Mouse (Mus musculus): ENCODE data around the gene Mmd.

The Mmd gene

GRCm38 (mm10) chr11:90249701-90250141, 465 bp downstream of the Mmd start:
- in situ Hi-C loops (cut with MboI, MseI), result loop anchor here (25.0 kb wide), 1 partner anchor 1537 kb away; the partner anchor contains the start of gene Msi2

- in situ Hi-C loops (cut with MboI, MseI), result loop anchor here (25.0 kb wide), 1 partner anchor 1538 kb away; the partner anchor contains the start of gene Msi2
Measured at GRCm38 (mm10) chr11:90250189-90250588, 933 bp downstream of the Mmd start.

GRCm38 (mm10) chr11:90250730-90251129, 1.5 kb downstream of the Mmd start:
- in situ Hi-C loops (cut with MboI, MseI), result loop anchor here (25.0 kb wide), 1 partner anchor 1538 kb away; the partner anchor contains the start of gene Msi2

GRCm38 (mm10) chr11:90251923-90252322, 2.7 kb downstream of the Mmd start:
- in situ Hi-C loops (cut with MboI, MseI), result loop anchor here (25.0 kb wide), 1 partner anchor 1540 kb away; the partner anchor contains the start of gene Msi2

GRCm38 (mm10) chr11:90252366-90252765, 3.1 kb downstream of the Mmd start:
- in situ Hi-C loops (cut with MboI, MseI), result loop anchor here (25.0 kb wide), 1 partner anchor 1540 kb away; the partner anchor contains the start of gene Msi2

- in situ Hi-C loops (cut with MboI, MseI), result loop anchor here (25.0 kb wide), 1 partner anchor 1542 kb away; the partner anchor contains the start of gene Msi2
Measured at GRCm38 (mm10) chr11:90254536-90254935, 5.3 kb downstream of the Mmd start.

GRCm38 (mm10) chr11:90255687-90256086, 6.4 kb downstream of the Mmd start:
- in situ Hi-C loops (cut with MboI, MseI), result loop anchor here (25.0 kb wide), 1 partner anchor 1543 kb away; the partner anchor contains the start of gene Msi2

GRCm38 (mm10) chr11:90256833-90257525, 7.7 kb downstream of the Mmd start:
- in situ Hi-C loops (cut with MboI, MseI), result loop anchor here (25.0 kb wide), 1 partner anchor 1545 kb away; the partner anchor contains the start of gene Msi2

GRCm38 (mm10) chr11:90258321-90258927, 9.2 kb downstream of the Mmd start:
- in situ Hi-C loops (cut with MboI, MseI), result loop anchor here (25.0 kb wide), 1 partner anchor 1546 kb away; the partner anchor contains the start of gene Msi2

GRCm38 (mm10) chr11:90259071-90259470, 9.8 kb downstream of the Mmd start:
- in situ Hi-C loops (cut with MboI, MseI), result loop anchor here (25.0 kb wide), 1 partner anchor 1547 kb away; the partner anchor contains the start of gene Msi2

- in situ Hi-C loops (cut with MboI, MseI), result loop anchor here (25.0 kb wide), 1 partner anchor 1548 kb away; the partner anchor contains the start of gene Msi2
Measured at GRCm38 (mm10) chr11:90259826-90260225, 10.6 kb downstream of the Mmd start.

- in situ Hi-C loops (cut with MboI, MseI), result loop anchor here (25.0 kb wide), 1 partner anchor 1552 kb away; the partner anchor contains the start of gene Msi2
Measured at GRCm38 (mm10) chr11:90264180-90264579, 14.9 kb downstream of the Mmd start.

- in situ Hi-C loops (cut with MboI, MseI), result loop anchor here (25.0 kb wide), 1 partner anchor 1553 kb away; the partner anchor contains the start of gene Msi2
Measured at GRCm38 (mm10) chr11:90265581-90265980, 16.3 kb downstream of the Mmd start.

- in situ Hi-C loops (cut with MboI, MseI), result loop anchor here (25.0 kb wide), 1 partner anchor 1557 kb away; the partner anchor contains the start of gene Msi2
Measured at GRCm38 (mm10) chr11:90268934-90269333, 19.7 kb downstream of the Mmd start.

- in situ Hi-C loops (cut with MboI, MseI), result loop anchor here (25.0 kb wide), 1 partner anchor 1557 kb away; the partner anchor contains the start of gene Msi2
Measured at GRCm38 (mm10) chr11:90269398-90270123, 20.3 kb downstream of the Mmd start.

GRCm38 (mm10) chr11:90270132-90270877, 21.0 kb downstream of the Mmd start:
- in situ Hi-C loops (cut with MboI, MseI), result loop anchor here (25.0 kb wide), 1 partner anchor 1558 kb away; the partner anchor contains the start of gene Msi2

- in situ Hi-C loops (cut with MboI, MseI), result loop anchor here (25.0 kb wide), 1 partner anchor 1562 kb away; the partner anchor contains the start of gene Msi2
Measured at GRCm38 (mm10) chr11:90274187-90274586, 24.9 kb downstream of the Mmd start.

- in situ Hi-C loops (cut with MboI, MseI), result no loop called here
Measured at GRCm38 (mm10) chr11:90275663-90276062, 26.4 kb downstream of the Mmd start.

- in situ Hi-C loops (cut with MboI, MseI), result no loop called here
Measured at GRCm38 (mm10) chr11:90276150-90276549, 26.9 kb downstream of the Mmd start.

- in situ Hi-C loops (cut with MboI, MseI), result no loop called here
Measured at GRCm38 (mm10) chr11:90276561-90276960, 27.3 kb downstream of the Mmd start.
